10 mouse cellular contexts compared by ENCODE assay signal in genomic region chr5:138970056-138970490, GRCm38 (mm10). TPM values are rescaled to one million over a fixed set of nuclear protein-coding genes. Genes with fewer than 3 reads are reported as not detected.
DNase-seq lines count a peak whose midpoint lies in the region.
"Had no signal": no experiment of that assay in that cellular context is flagged by ENCODE, and none has a peak within 500 bp of the region (broad histone marks: within the 10 kb centered on the region; RNA-seq: fewer than 3 reads in every experiment).

No protein-coding gene starts in this region.

- DNase-seq in adrenal gland, adult 2 months = peak; percentile 54
- no peak for DNase-seq in adrenal gland, postnatal 4 days (ENCODE audit: low spot score in 2 of 2)
- DNase-seq in urinary bladder, postnatal 14 days (ENCODE audit: low spot score) = peak; percentile 55
- no peak for DNase-seq in urinary bladder, postnatal 25 days (ENCODE audit: low spot score)
- peak; percentile 55 to 67 for DNase-seq in kidney, postnatal 4 days
- DNase-seq in frontal cortex, postnatal 10 days (ENCODE audit: low spot score in 2 of 2) = no peak
- no peak for DNase-seq in spleen, postnatal 4 days (ENCODE audit: low spot score in 2 of 2)
- no peak for DNase-seq in thymus, postnatal 36 days
- DNase-seq: thymus, postnatal 14 days had no signal

RNA-seq across cellular contexts. Expression of gene Pdgfa, which starts 27.1 kb away (rescaled TPM):
- 10 to 100 TPM; 23.8 to 37.5 TPM for total RNA-seq in adrenal gland, adult 2 months (2021)
- 42.9 and 56.9 TPM in 2 replicates for polyA plus RNA-seq in adrenal gland, adult 2 months (2012; rRNA removed)
- 10 to 100 TPM; 30.4 to 33.9 TPM for total RNA-seq in adrenal gland, postnatal 4 days (2021)
- polyA plus RNA-seq: activated CD4-positive, CD25-positive, alpha-beta regulatory T cell, adult 4 months had no signal

Comparison
In these comparisons a context has a peak if more than half of its experiments do, and no peak if none do; other contexts are left out.
1. DNase-seq: peak in adrenal gland, adult 2 months (single experiment), urinary bladder, postnatal 14 days (single experiment) and kidney, postnatal 4 days (2 of 2); none in adrenal gland, postnatal 4 days (0 of 2), urinary bladder, postnatal 25 days (single experiment), frontal cortex, postnatal 10 days (0 of 2), spleen, postnatal 4 days (0 of 2) and thymus, postnatal 36 days (0 of 2).